Mouse (Mus musculus): ENCODE measurements around the gene Trf. TPM values are rescaled to one million over a fixed set of nuclear protein-coding genes. Genes with fewer than 3 reads are reported as not detected.

Gene Trf
- polyA plus RNA-seq, 1 experiment from 2014 or later = 29.8 TPM

GRCm38 (mm10) chr9:103229037-103229867 is 992 bp downstream of the Trf start:
- Histone ChIP-seq H3K27ac (ENCODE audit: low read length) (no peak overlapping the region), H3K27me3 (ENCODE audit: control insufficient read depth, insufficient read depth, low read length) (no peaks in the 10 kb centered on the region), H3K36me3 (ENCODE audit: control insufficient read depth, insufficient read depth, low read length) (no peaks in the 10 kb centered on the region), H3K4me2 (replicated peaks; ENCODE audit: low read depth, low read length) (no peak overlapping the region), H3K4me1 (ENCODE audit: control insufficient read depth, insufficient read depth, low read length) (no peaks in the 10 kb centered on the region), H3K4me3 (ENCODE audit: low read depth, low read length) (no peak overlapping the region), H3K9ac (replicated peaks; ENCODE audit: low read depth, low read length) (no peak overlapping the region), H3K9me3 (ENCODE audit: control insufficient read depth, low read depth, low read length) (no peaks in the 10 kb centered on the region)
- ATAC-seq (ENCODE audit: insufficient number of reproducible peaks, insufficient read depth, low FRiP score, low read depth) = no peak
- 78% methylated on average over 15 of the region's 15 CpGs for WGBS

GRCm38 (mm10) chr9:103228370-103229003 is 1.8 kb downstream of the Trf start:
- no peak overlapping the region for H3K4me3 ChIP-seq (ENCODE audit: low read depth, low read length)
- H3K36me3 ChIP-seq (ENCODE audit: control insufficient read depth, insufficient read depth, low read length) = no peaks in the 10 kb centered on the region
- no peaks in the 10 kb centered on the region for H3K4me1 ChIP-seq (ENCODE audit: control insufficient read depth, insufficient read depth, low read length)
- H3K27me3 ChIP-seq (ENCODE audit: control insufficient read depth, insufficient read depth, low read length) = no peaks in the 10 kb centered on the region
- H3K9ac ChIP-seq (replicated peaks; ENCODE audit: low read depth, low read length) = no peak overlapping the region
- no peaks in the 10 kb centered on the region for H3K9me3 ChIP-seq (ENCODE audit: control insufficient read depth, low read depth, low read length)
- H3K4me2 ChIP-seq (replicated peaks; ENCODE audit: low read depth, low read length) = no peak overlapping the region
- no peak overlapping the region for H3K27ac ChIP-seq (ENCODE audit: low read length)
- WGBS = 76% methylated on average over 13 of the region's 13 CpGs
- ATAC-seq (ENCODE audit: insufficient number of reproducible peaks, insufficient read depth, low FRiP score, low read depth) = no peak

GRCm38 (mm10) chr9:103227760-103228159 is 2.5 kb downstream of the Trf start:
- no peaks in the 10 kb centered on the region for H3K9me3 ChIP-seq (ENCODE audit: control insufficient read depth, low read depth, low read length)
- H3K36me3 ChIP-seq (ENCODE audit: control insufficient read depth, insufficient read depth, low read length) = no peaks in the 10 kb centered on the region
- WGBS = 87% methylated on average over 16 of the region's 16 CpGs
- H3K4me1 ChIP-seq (ENCODE audit: control insufficient read depth, insufficient read depth, low read length) = no peaks in the 10 kb centered on the region
- H3K27me3 ChIP-seq (ENCODE audit: control insufficient read depth, insufficient read depth, low read length) = no peaks in the 10 kb centered on the region
- H3K9ac ChIP-seq (replicated peaks; ENCODE audit: low read depth, low read length) = no peak overlapping the region
- no peak for ATAC-seq (ENCODE audit: insufficient number of reproducible peaks, insufficient read depth, low FRiP score, low read depth)
- no peak overlapping the region for H3K4me2 ChIP-seq (replicated peaks; ENCODE audit: low read depth, low read length)
- H3K27ac ChIP-seq (ENCODE audit: low read length) = no peak overlapping the region
- H3K4me3 ChIP-seq (ENCODE audit: low read depth, low read length) = no peak overlapping the region

- no peaks in the 10 kb centered on the region for H3K9me3 ChIP-seq (ENCODE audit: control insufficient read depth, low read depth, low read length)
- 88% methylated on average over 15 of the region's 15 CpGs for WGBS
- H3K27me3 ChIP-seq (ENCODE audit: control insufficient read depth, insufficient read depth, low read length) = no peaks in the 10 kb centered on the region
- no peak overlapping the region for H3K9ac ChIP-seq (replicated peaks; ENCODE audit: low read depth, low read length)
- H3K27ac ChIP-seq (ENCODE audit: low read length) = no peak overlapping the region
- no peaks in the 10 kb centered on the region for H3K4me1 ChIP-seq (ENCODE audit: control insufficient read depth, insufficient read depth, low read length)
- no peaks in the 10 kb centered on the region for H3K36me3 ChIP-seq (ENCODE audit: control insufficient read depth, insufficient read depth, low read length)
- H3K4me2 ChIP-seq (replicated peaks; ENCODE audit: low read depth, low read length) = no peak overlapping the region
- H3K4me3 ChIP-seq (ENCODE audit: low read depth, low read length) = no peak overlapping the region
- ATAC-seq (ENCODE audit: insufficient number of reproducible peaks, insufficient read depth, low FRiP score, low read depth) = no peak
Measured at GRCm38 (mm10) chr9:103226806-103227205, 3.4 kb downstream of the Trf start.

- Histone ChIP-seq H3K4me2 (replicated peaks; ENCODE audit: low read depth, low read length) (no peak overlapping the region), H3K36me3 (ENCODE audit: control insufficient read depth, insufficient read depth, low read length) (no peaks in the 10 kb centered on the region), H3K27me3 (ENCODE audit: control insufficient read depth, insufficient read depth, low read length) (no peaks in the 10 kb centered on the region), H3K4me1 (ENCODE audit: control insufficient read depth, insufficient read depth, low read length) (no peaks in the 10 kb centered on the region), H3K27ac (ENCODE audit: low read length) (no peak overlapping the region), H3K9ac (replicated peaks; ENCODE audit: low read depth, low read length) (no peak overlapping the region), H3K4me3 (ENCODE audit: low read depth, low read length) (no peak overlapping the region), H3K9me3 (ENCODE audit: control insufficient read depth, low read depth, low read length) (no peaks in the 10 kb centered on the region)
- 66% methylated on average over 3 of the region's 3 CpGs for WGBS
- ATAC-seq (ENCODE audit: insufficient number of reproducible peaks, insufficient read depth, low FRiP score, low read depth) = 0 out of 2 replicates have a peak, but pooled peaks have one; percentile 47
Measured at GRCm38 (mm10) chr9:103225464-103225863, 4.8 kb downstream of the Trf start.

- no peak overlapping the region for H3K4me2 ChIP-seq (replicated peaks; ENCODE audit: low read depth, low read length)
- no peaks in the 10 kb centered on the region for H3K36me3 ChIP-seq (ENCODE audit: control insufficient read depth, insufficient read depth, low read length)
- no peak overlapping the region for H3K4me3 ChIP-seq (ENCODE audit: low read depth, low read length)
- 91% methylated on average over 7 of the region's 7 CpGs for WGBS
- no peak overlapping the region for H3K9ac ChIP-seq (replicated peaks; ENCODE audit: low read depth, low read length)
- no peak overlapping the region for H3K27ac ChIP-seq (ENCODE audit: low read length)
- H3K4me1 ChIP-seq (ENCODE audit: control insufficient read depth, insufficient read depth, low read length) = no peaks in the 10 kb centered on the region
- no peak for ATAC-seq (ENCODE audit: insufficient number of reproducible peaks, insufficient read depth, low FRiP score, low read depth)
- no peaks in the 10 kb centered on the region for H3K27me3 ChIP-seq (ENCODE audit: control insufficient read depth, insufficient read depth, low read length)
- H3K9me3 ChIP-seq (ENCODE audit: control insufficient read depth, low read depth, low read length) = no peaks in the 10 kb centered on the region
Measured at GRCm38 (mm10) chr9:103224721-103225120, 5.5 kb downstream of the Trf start.

GRCm38 (mm10) chr9:103214281-103214680 is 16.0 kb downstream of the Trf start:
- ATAC-seq (ENCODE audit: insufficient number of reproducible peaks, insufficient read depth, low FRiP score, low read depth) = no peak

GRCm38 (mm10) chr9:103213631-103214030 is 16.6 kb downstream of the Trf start:
- 81% methylated on average over 2 of the region's 2 CpGs for WGBS
- Histone ChIP-seq H3K4me1 (ENCODE audit: control insufficient read depth, insufficient read depth, low read length) (no peaks in the 10 kb centered on the region), H3K36me3 (ENCODE audit: control insufficient read depth, insufficient read depth, low read length) (no peaks in the 10 kb centered on the region), H3K4me3 (ENCODE audit: low read depth, low read length) (no peak overlapping the region), H3K9me3 (ENCODE audit: control insufficient read depth, low read depth, low read length) (no peaks in the 10 kb centered on the region), H3K27me3 (ENCODE audit: control insufficient read depth, insufficient read depth, low read length) (no peaks in the 10 kb centered on the region), H3K4me2 (replicated peaks; ENCODE audit: low read depth, low read length) (no peak overlapping the region), H3K9ac (replicated peaks; ENCODE audit: low read depth, low read length) (no peak overlapping the region), H3K27ac (ENCODE audit: low read length) (no peak overlapping the region)
- ATAC-seq (ENCODE audit: insufficient number of reproducible peaks, insufficient read depth, low FRiP score, low read depth) = no peak

More at GRCm38 (mm10) chr9:103214281-103214680, 16.0 kb downstream of the Trf start:
- Histone ChIP-seq H3K4me2 (replicated peaks; ENCODE audit: low read depth, low read length) (no peak overlapping the region), H3K4me3 (ENCODE audit: low read depth, low read length) (no peak overlapping the region), H3K9ac (replicated peaks; ENCODE audit: low read depth, low read length) (no peak overlapping the region), H3K9me3 (ENCODE audit: control insufficient read depth, low read depth, low read length) (no peaks in the 10 kb centered on the region), H3K27me3 (ENCODE audit: control insufficient read depth, insufficient read depth, low read length) (no peaks in the 10 kb centered on the region), H3K27ac (ENCODE audit: low read length) (no peak overlapping the region), H3K36me3 (ENCODE audit: control insufficient read depth, insufficient read depth, low read length) (no peaks in the 10 kb centered on the region), H3K4me1 (ENCODE audit: control insufficient read depth, insufficient read depth, low read length) (no peaks in the 10 kb centered on the region)
- WGBS = 75% methylated on average over 6 of the region's 6 CpGs

All from stomach, embryonic 14.5 days (tissue).